Mouse (Mus musculus) cerebellum, adult 8-10 months (tissue): ENCODE measurements at regions not wholly inside any gene's neighbourhood (a gene's known extent, or its start where the extent isn't known, plus 50 kb on each side); places are given as distances from the start of the nearest gene placed in this dataset.

ENCODE experiments used
- DNase-seq: peaks from one replicate; pipeline ENCODE4 v3.0.0; 2022

DNA sequence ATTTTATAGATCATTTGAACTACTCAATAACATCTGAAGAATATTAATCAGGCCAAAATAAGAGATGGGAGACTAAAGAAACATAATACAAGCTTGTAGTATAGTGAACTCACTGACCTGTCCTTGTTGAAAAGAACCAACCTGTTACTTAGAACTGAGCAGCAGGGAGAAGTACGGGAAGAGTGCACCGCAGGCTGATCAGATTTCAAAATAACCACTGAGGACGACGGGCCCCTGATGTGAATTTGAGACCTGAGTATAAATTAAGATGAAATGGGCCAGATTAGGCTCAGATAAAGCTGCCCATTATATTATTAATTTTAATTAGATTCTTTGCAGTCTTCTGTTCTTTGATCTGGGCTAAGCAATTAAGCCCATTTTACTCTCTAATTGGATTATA lies 391.2 kb upstream of the Tyrp1 start:
- DNase-seq: no peak

DNA sequence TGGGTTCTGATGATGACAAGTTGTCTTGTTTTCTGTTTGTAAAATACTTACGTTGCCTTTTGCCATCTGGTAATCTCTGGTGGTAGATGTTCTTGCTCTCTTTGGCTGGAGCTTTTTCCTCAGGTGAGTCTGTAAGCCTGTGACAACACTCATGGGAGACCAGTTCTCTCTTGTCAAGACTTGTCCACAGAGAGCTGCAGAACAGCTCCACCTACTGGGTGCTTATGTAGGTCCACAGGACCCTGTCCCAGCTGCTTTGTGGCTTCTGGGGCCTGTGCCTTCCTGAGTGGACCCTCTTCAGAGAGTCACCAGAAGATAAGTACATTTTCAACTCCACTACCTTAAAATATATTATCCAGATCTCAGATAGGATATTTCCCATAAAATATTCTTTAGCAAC lies 370.3 kb upstream of the Tyrp1 start:
- DNase-seq: no peak

DNA sequence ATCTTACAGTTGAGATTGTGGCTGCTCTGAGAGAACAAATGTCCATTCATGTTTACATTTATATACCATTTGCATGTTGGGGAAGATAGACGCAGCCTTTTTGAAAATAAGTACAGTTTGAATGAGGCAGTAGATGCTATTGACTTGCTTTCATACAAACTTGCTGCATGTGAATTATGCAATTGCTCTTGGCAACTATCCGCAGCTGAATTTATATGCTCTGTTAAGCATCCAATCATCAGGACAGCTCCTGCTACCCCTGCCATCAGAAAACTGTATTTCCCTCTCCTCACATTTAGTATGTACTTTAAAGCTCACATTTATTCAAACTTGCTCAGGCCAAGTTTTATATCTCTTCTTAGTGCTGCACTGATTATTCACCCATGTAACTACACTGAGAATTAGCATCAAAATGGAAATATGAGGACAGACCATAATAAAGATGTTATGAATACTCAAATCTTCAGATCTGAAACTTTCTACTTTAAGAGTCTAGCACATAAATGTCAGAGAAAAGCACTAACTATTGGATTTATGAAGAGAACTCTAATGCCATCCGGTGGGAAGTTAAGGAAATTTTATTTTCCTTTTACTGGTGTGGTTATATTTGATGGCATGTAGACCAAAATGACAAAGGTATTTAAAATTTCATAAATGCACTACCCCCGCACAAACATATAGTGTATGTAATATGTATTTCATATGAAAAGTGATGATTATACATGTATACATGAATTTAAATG lies 358.0 kb upstream of the Tyrp1 start:
- DNase-seq: no peak

DNA sequence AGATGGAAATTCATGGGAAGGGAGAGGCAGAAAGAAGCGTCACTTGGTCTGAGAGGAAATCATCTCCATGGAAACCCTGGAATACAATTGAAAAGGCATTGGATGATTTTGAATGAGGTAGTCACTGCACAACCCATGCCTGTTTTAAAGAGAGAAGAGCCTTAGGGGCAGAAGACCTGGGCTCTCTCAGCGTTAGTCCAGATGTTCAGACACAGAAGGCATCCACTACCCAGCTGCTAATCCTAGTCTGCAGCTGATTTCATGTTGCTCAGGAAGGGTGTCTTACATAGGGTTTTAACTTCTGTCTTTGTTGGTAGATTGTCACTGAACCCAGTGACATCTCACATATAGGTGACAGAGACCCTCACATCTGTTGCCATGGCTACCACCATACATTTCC lies 318.8 kb upstream of the Tyrp1 start:
- no peak for DNase-seq

DNA sequence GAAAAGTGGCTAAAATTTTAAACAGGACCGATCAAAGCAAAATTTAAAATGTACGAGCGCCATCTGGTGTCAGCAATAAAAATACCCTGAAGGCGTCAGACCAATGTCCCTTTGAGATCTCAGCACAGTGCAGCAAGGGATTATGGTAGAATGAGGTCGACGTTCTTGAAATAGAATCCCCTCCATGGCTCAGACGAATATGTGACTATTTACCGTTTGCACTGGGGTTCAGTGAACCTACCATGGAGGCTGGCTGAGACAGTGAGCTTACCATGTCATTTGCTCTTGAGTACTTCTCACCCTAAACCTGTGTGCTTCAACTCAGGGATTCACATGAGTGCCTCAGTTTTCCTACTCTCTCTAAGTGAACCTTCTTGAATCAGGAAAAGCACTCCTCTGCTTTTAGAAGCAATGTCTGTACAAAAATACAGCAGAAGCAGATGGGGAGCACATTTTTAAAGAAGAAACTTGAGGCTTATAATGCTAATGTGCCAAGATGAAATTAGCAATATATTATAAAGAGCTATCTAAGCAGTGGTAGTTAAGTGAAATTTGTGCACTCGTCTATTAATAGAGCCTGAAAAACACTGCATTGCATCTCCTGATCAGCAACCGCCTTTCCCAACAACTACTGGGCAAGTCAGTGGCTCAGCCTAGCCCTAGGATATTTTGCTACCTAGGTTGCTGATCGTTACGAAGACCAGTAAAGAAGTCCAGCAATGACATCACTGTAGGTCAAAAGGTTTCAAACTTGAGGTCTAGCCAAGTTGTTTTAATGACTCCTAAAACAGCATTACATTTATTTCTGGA lies 316.2 kb upstream of the Tyrp1 start:
- peak; percentile 23 for DNase-seq

DNA sequence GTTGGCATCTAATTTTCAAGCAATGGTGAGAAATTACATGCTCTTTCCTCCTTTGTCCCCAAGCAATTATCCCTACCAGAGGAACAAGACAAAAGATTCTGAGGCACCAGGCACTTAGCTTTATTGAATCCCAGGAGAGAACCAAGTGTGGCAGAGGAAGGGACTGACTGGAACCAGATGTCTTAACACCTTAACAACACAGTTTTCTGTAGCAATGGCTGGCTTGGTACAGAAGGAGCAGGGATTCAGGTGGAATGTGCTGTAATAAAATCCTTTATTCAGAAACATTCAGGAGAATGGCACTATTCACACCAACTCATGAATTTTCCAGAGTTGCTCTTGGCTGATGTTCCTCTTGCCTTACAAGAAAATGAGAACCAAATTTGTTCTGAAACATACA lies 315.3 kb upstream of the Tyrp1 start:
- DNase-seq: no peak

DNA sequence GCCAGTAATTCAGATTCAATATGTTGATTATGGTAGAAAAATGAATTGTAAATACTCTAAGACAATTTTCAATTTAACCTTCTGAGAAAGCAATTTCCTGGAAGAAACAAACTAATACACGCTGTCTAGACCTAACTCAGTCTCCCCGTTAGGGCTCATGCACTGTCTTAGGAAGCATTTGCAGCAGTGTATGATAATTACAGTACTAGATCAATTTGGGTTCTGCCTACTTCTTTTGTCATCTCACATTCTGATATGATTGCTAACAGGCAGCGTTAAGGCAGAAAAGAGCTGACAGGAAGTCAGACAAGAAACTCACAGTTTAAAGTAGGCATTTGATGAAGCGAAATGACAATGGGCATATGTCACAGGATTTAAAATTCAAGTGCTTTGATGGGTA lies 294.1 kb upstream of the Tyrp1 start:
- DNase-seq: no peak

DNA sequence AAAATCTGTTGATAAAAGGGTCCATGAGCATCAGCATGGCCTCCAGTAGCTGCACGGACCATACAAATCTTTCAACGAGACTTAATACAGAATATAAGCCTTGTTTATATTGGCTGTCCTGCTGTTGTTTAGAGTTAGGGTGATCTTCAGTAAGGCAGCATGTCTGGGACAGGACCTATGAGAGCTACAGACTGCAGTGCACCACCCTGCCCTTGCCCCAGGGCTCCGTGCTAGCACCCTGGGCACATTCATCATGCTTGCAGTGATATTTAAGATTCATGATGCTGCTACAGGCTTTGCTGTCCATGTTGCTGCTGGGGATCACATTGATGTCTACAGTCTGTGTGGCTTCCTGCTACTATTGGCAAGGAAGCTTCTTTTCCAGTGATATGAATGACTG lies 288.8 kb upstream of the Tyrp1 start:
- no peak for DNase-seq

DNA sequence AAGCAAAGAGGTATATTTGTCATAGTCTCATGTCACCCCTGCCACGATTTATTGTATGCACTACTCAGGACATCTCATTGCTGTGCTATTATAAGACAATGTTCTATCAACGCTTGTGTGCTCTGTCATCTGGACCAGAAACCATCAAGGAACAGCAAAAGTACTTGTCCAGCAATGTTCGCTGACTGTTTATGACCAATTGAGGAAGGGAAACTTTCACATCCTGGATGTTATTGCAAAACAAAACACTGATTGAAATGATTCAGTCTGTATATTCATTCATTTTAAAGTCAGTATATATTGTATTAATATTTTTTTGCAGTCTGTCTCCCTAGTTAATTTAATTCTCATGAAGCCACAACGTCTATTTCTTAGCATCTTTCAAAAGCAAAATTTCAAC lies 244.5 kb upstream of the Tyrp1 start:
- DNase-seq: no peak

DNA sequence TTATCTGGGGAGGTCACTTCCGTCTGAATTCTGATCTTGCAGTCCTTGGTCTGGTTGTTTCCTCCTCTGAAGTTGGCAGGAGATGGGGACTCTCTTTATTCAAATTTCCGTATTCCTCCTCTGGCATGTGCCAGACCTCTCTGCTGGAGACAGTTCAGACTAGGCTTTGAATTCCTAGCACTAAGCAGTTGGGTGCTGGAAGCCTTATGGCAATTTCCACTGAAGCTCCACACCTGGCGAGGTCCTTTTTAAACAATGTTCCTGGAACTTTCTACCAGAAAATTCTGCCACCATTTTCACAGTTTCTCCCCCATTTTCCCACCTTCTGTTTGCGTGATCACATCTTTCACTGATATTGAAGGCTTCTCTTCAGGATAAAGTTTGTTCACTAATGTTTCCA lies 205.7 kb upstream of the Tyrp1 start:
- DNase-seq: no peak

DNA sequence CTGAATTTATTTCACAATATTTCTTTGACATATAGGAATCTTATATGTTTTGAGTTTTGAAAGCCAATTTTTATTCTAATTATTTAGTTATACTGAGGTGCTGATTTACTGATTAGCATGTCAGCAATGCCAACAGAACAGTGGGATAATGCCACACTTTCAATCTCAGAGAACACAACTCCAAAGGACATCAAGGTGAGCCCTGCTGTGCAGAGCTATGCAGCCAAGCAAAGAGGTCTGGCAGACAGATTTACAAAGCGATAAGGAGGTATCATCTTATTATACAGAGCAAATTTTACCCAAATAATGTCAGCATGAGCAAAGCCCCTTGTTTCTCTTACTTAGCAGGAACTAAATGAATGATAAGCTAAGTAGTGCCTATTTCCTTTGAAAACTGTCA lies 204.7 kb upstream of the Tyrp1 start:
- no peak for DNase-seq

DNA sequence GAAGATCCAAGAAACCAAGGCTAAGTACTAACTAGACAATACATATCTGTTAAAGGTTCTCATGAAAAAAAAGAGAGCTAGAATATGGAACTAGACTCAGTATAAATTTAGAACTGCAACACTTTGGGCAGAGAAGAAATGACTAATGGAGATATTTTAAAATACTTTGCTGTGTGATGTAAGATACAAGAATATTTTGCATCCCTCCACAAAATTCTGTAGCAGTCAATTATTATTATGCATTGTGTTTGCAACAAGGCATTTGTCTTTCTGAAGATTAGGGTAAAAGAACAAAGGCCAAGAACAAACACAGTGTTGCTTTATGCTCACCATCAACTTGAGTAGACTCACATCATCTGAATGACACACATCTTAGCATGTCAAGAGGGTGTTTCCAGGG lies 203.7 kb upstream of the Tyrp1 start:
- DNase-seq: no peak

DNA sequence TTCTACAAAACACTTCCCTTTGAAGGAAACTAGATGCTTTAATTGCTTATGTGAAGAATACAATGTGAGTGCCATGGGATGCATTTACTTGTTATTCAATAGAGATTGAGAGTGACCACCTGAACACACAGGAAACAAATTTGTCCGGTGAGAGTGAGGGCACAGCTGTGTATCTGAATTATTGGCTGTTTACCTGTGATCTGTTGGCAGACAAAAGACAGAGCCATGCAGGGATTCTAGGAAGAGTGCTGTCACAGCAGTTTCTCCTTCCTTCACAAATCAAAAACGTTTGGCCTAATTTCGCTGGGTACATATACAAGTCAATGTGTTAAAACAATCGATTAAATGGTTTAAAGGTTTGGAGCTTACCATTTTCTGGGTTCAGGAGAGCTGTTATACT lies 202.9 kb upstream of the Tyrp1 start:
- DNase-seq: peak; percentile 8

DNA sequence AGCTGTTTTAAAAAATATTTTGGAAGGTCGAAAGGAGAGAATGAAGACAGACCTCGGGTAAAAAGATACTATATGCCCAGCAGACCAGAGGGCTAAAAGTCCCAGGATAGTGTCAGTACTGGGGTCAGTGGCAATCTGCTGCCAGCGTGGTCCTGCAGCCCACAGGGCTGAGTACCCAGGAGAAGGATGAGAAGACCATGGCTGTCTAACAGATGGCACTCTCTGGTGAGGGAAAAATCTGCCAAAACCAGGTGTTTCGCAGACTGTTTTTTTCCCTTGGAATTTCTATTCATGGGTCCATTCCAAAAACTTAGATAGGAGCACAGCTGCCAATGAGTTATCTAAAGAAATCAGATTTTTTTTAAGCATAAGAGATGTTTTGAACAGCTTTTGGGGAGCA lies 202.5 kb upstream of the Tyrp1 start:
- peak; percentile 1 for DNase-seq

DNA sequence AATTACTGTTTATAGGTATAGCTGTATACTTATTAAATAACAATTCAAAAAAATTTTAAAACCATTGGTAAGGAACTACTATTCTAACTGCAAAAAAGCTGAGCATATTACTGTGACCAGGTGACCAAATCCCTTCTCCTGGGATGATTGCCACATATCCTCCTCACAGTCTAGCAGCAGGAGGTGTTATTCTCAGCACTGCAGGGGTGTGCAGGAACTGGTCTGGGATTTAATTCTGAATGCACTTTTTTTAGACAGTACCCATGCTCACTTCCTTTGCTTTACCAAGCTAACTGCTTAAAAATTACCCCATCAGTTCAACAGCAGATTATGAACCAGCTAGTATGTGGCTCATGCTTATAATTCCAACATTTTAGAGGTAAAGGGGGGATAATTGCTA lies 195.5 kb upstream of the Tyrp1 start:
- peak; percentile 6 for DNase-seq
